Mouse (Mus musculus) hindbrain, embryonic 16.5 days (tissue): Measurements from ENCODE around the gene Olfr1037. TPM values are rescaled to one million over a fixed set of nuclear protein-coding genes. Genes with fewer than 3 reads are reported as not detected.
"Not testable (repeated sequence)": the region's sequence is repeated elsewhere in the genome, so short reads cannot be mapped to it uniquely, and the experiment has no call there.

Source experiments
- ATAC-seq: fragments of 200-750 bp; cut with Nextera tagmentation; 2 replicates; pipeline ENCODE4 v1.8.0; 2017; ENCODE audit warnings: moderate TSS enrichment, moderate library complexity
- H3K27ac ChIP-seq: fragments of 300-500 bp; sonication (generic); 2 replicates; pipeline ENCODE4 v1.5.1; 2014; ENCODE audit warnings: low read depth, mild to moderate bottlenecking, control low read depth, low read length, moderate library complexity
- H3K27me3 ChIP-seq: fragments of 300-500 bp; sonication (generic); replicated peaks from 2 replicates; pipeline ENCODE4 v1.6.1; 2014; ENCODE audit warnings: low read length; ENCODE audit not compliant: control insufficient read depth, insufficient read depth
- H3K36me3 ChIP-seq: fragments of 300-500 bp; sonication (generic); 2 replicates; pipeline ENCODE4 v1.6.1; 2014; ENCODE audit warnings: mild to moderate bottlenecking, low read length, moderate library complexity, mixed read lengths; ENCODE audit not compliant: control insufficient read depth, insufficient read depth
- H3K4me1 ChIP-seq: fragments of 300-500 bp; sonication (generic); 2 replicates; pipeline ENCODE4 v1.6.1; 2014; ENCODE audit warnings: low read depth, low read length; ENCODE audit not compliant: control insufficient read depth, insufficient read depth
- H3K4me2 ChIP-seq: fragments of 300-500 bp; sonication (generic); 2 replicates; pipeline ENCODE4 v1.6.1; 2014; ENCODE audit warnings: mild to moderate bottlenecking, low read length, control low read depth, moderate library complexity
- H3K4me3 ChIP-seq: fragments of 300-500 bp; sonication (generic); 2 replicates; pipeline ENCODE4 v1.5.1; 2014; ENCODE audit warnings: mild to moderate bottlenecking, low read length, control low read depth, moderate library complexity
- H3K9ac ChIP-seq: fragments of 300-500 bp; sonication (generic); 2 replicates; pipeline ENCODE4 v1.6.1; 2014; ENCODE audit warnings: low read depth, mild to moderate bottlenecking, control low read depth, low read length, moderate library complexity
- H3K9me3 ChIP-seq: fragments of 300-500 bp; sonication (generic); 2 replicates; pipeline ENCODE4 v1.6.1; 2014; ENCODE audit warnings: mild to moderate bottlenecking, low read length, moderate library complexity; ENCODE audit not compliant: control insufficient read depth
- WGBS: fragments of 180-500 bp; shearing (Covaris S2); extraction: QIAGEN DNeasy Blood & Tissue Kit; methylation state at CpG from one replicate; pipeline ENCODE4 v1.1.7; 2014; 5-methylcytosine and 5-hydroxymethylcytosine counted together
- polyA plus RNA-seq: library from polyadenylated mRNA; unstranded; fragments of >200 nt; fragmentation: Nextera tagmentation; extraction: Ambion mirVana; gene quantifications from 2 replicates; pipeline ENCODE4 v1.2.1, GENCODE M21; 2015

Olfr1037 gene
- not detected in 2 replicates for polyA plus RNA-seq

GRCm38 (mm10) chr2:86087285-86087684 is at the start of gene Olfr1037:
Gene Olfr1037, minus strand, starts transcription at chr2:86087385.
- H3K4me3 ChIP-seq = no peak within 1 kb of the TSS
- no peaks in the 10 kb centered on the region for H3K27me3 ChIP-seq
- no peak within 1 kb of the TSS for H3K4me2 ChIP-seq
- no peaks in the 10 kb centered on the region for H3K36me3 ChIP-seq
- H3K27ac ChIP-seq = no peak within 1 kb of the TSS
- 92% methylated on average over 2 of the region's 2 CpGs for WGBS
- no peaks in the 10 kb centered on the region for H3K9me3 ChIP-seq
- no peaks in the 10 kb centered on the region for H3K4me1 ChIP-seq
- ATAC-seq = no peak
- no peak within 1 kb of the TSS for H3K9ac ChIP-seq

DNA sequence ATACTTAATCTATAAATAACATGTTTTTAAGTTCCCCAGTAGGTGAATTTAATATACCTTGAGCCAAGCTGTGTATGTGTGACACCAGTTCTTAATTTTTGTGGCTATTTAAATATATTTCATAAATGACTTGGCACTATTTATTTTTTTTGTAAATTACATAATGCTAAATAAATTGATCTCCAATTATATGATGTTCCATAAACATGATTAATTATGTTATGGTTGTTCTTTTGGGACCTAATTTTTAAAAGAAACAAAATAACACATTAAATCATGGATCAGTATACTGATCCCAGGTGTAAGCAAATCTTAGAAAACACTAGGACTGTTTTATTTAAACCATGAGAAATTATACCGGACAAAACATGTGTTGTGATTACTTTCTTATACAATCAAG is 48.6 kb upstream of the Olfr1037 start, which contains the start of gene Olfr1039:
Olfr1039 (minus strand) TSS at position 101 of the 400 bp plus-strand sequence.
- H3K27me3 ChIP-seq = no peaks in the 10 kb centered on the region
- H3K9ac ChIP-seq = no peak within 1 kb of the TSS
- 96% methylated on average over 1 of the region's 1 CpGs for WGBS
- no peaks in the 10 kb centered on the region for H3K4me1 ChIP-seq
- no peak within 1 kb of the TSS for H3K4me3 ChIP-seq
- H3K4me2 ChIP-seq = no peak within 1 kb of the TSS
- ATAC-seq = no peak
- H3K36me3 ChIP-seq = no peaks in the 10 kb centered on the region
- H3K9me3 ChIP-seq = no peaks in the 10 kb centered on the region; the same call in 1 of the 2 replicates
- no peak within 1 kb of the TSS for H3K27ac ChIP-seq

- not testable (repeated sequence) for H3K27me3 ChIP-seq, H3K4me1 ChIP-seq, H3K9me3 ChIP-seq, ATAC-seq, H3K4me2 ChIP-seq, H3K4me3 ChIP-seq, H3K36me3 ChIP-seq, H3K27ac ChIP-seq, H3K9ac ChIP-seq
- 86% methylated on average over 1 of the region's 1 CpGs for WGBS
These were observed 6.7 kb downstream of the Olfr1037 start for GRCm38 (mm10) chr2:86080478-86080877.

GRCm38 (mm10) chr2:86073692-86074091 is 13.5 kb downstream of the Olfr1037 start, which contains the start of gene Olfr1036:
Gene Olfr1036, plus strand, starts transcription at chr2:86073992.
- H3K9me3 ChIP-seq, H3K36me3 ChIP-seq, H3K4me1 ChIP-seq, H3K4me3 ChIP-seq, H3K4me2 ChIP-seq, H3K9ac ChIP-seq, ATAC-seq, H3K27me3 ChIP-seq, H3K27ac ChIP-seq: not testable (repeated sequence)

DNA sequence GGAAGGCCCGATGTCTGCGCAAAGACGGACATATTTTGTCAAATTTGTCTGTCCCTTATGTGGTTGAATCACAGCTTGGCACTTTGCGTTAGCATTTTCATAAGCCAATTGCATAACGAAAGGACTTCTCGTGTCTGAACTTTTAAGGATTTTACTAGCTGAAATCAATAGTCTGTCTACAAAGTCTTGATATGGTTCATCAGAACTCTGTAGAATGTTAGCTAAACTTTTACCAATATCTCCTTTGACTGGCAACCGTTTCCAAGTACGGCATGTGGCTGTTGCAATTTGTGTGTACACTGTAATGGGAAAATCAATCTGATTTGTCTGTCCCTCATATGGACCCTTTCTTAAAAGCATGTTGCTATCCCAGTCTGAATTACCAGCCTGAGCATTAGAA is 17.0 kb downstream of the Olfr1037 start:
- H3K4me2 ChIP-seq = no peak overlapping the region
- H3K4me3 ChIP-seq = no peak overlapping the region
- no peak overlapping the region for H3K9ac ChIP-seq
- H3K27ac ChIP-seq = no peak overlapping the region
- H3K9me3 ChIP-seq = no peaks in the 10 kb centered on the region
- ATAC-seq = no peak
- H3K36me3 ChIP-seq = no peaks in the 10 kb centered on the region
- 93% methylated on average over 8 of the region's 8 CpGs for WGBS
- no peaks in the 10 kb centered on the region for H3K4me1 ChIP-seq
- no peaks in the 10 kb centered on the region for H3K27me3 ChIP-seq

- not testable (repeated sequence) for H3K27me3 ChIP-seq, H3K36me3 ChIP-seq, H3K27ac ChIP-seq, H3K4me2 ChIP-seq, H3K9me3 ChIP-seq, H3K4me3 ChIP-seq, ATAC-seq, H3K4me1 ChIP-seq, H3K9ac ChIP-seq
- 98% methylated on average over 2 of the region's 2 CpGs for WGBS
These were observed 23.4 kb downstream of the Olfr1037 start for GRCm38 (mm10) chr2:86063766-86064165.

GRCm38 (mm10) chr2:86050777-86051176 is 36.4 kb downstream of the Olfr1037 start:
- ATAC-seq, H3K4me2 ChIP-seq, H3K4me3 ChIP-seq, H3K4me1 ChIP-seq, H3K27ac ChIP-seq, H3K36me3 ChIP-seq, H3K27me3 ChIP-seq, H3K9ac ChIP-seq, H3K9me3 ChIP-seq: not testable (repeated sequence)

DNA sequence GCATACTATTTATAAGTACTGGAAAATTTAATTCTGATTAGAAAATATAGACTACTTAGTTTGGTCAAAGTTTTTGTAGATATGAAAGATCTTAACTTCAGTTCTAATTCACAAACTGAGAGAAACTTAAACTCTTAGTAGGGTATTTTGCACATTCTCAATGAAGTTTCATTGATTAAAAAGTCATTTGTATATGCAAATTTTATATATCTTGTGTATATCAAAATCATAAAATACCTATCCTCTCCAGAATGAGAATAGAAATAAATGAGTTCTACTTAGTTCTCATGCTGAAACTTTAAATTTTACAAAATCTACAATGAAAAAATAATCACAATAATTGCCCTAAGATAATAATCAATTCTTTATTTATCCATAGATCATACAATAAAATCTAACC is 41.6 kb downstream of the Olfr1037 start, which contains the start of gene Olfr1034:
Olfr1034 (plus strand) TSS at position 301 of the 400 bp plus-strand sequence.
- Histone ChIP-seq H3K4me2 (no peak within 1 kb of the TSS), H3K9ac (no peak within 1 kb of the TSS)
- no peak for ATAC-seq

More for the DNA sequence above, 41.6 kb downstream of the Olfr1037 start, which contains the start of gene Olfr1034:
- Histone ChIP-seq H3K27me3 (no peaks in the 10 kb centered on the region), H3K27ac (no peak within 1 kb of the TSS), H3K4me1 (no peaks in the 10 kb centered on the region), H3K9me3 (no peaks in the 10 kb centered on the region), H3K4me3 (no peak within 1 kb of the TSS), H3K36me3 (no peaks in the 10 kb centered on the region)
